Mouse (Mus musculus): ENCODE results near the gene Tex13a. TPM values are rescaled to one million over a fixed set of nuclear protein-coding genes. Genes with fewer than 3 reads are reported as not detected.

Tex13a gene
- total RNA-seq (2014; fragmentation: Nextera tagmentation), result not detected in 2 replicates
- not detected in 2 replicates for total RNA-seq (2017)

GRCm38 (mm10) chrX:138209480-138209879 lies at the start of gene Tex13a:
Gene Tex13a (minus strand): TSS chrX:138209580.
- no peak for ATAC-seq (replicated peaks; ENCODE audit: low FRiP score, low TSS enrichment, poor library complexity, severe bottlenecking)

- no peak for ATAC-seq (replicated peaks; ENCODE audit: low FRiP score, low TSS enrichment, poor library complexity, severe bottlenecking)
Observed at GRCm38 (mm10) chrX:138234626-138235025, 25.2 kb upstream of the Tex13a start.

DNA sequence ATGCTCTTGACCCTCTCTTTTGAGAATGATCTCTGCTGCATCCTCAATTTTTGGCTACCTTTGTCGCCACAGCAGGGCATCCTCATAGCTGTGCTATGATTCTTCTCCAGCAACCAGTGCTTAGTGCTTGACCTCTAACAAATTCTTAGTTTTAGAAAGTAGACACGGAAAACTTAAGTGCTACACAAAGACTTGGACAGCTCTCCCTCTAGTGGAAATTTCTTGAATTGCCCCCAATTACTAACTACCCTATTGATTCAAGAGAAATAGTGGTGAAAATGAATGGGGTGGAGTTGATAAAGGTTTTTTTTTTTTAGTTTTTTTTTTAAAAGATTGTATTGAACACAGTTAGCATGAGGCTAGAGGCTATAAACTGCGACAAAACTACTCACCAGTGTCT lies 39.2 kb downstream of the Tex13a start:
- ATAC-seq (replicated peaks; ENCODE audit: low FRiP score, low TSS enrichment, poor library complexity, severe bottlenecking), result no peak

Measured in megakaryocyte-erythroid progenitor cell, adult 5-6 weeks (primary cell).